Mouse (Mus musculus): Measurements from ENCODE around the gene Klf4. TPM values are rescaled to one million over a fixed set of nuclear protein-coding genes. Genes with fewer than 3 reads are reported as not detected.

The Klf4 gene
- 346 to 390 TPM (median 379 TPM) in 4 replicates for total RNA-seq (2023; ENCODE audit: inconsistent age)

GRCm38 (mm10) chr4:55532407-55533195, at the start of gene Klf4:
Klf4 (minus strand) TSS chr4:55532466.

Other genes starting within 250 kb of the Klf4 start
- 126 to 136 TPM (median 130 TPM) in 4 replicates for gene Rad23b, start 182.4 kb downstream of the Klf4 start, total RNA-seq (2023; ENCODE audit: inconsistent age)

Measured in B cell, adult (primary cell).